Mouse (Mus musculus) limb, embryonic 13.5 days (tissue): ENCODE measurements at regions not wholly inside any gene's neighbourhood (a gene's known extent, or its start where the extent isn't known, plus 50 kb on each side); places are given as distances from the start of the nearest gene placed in this dataset.

Source experiments
- ATAC-seq: fragments of 200-750 bp; cut with Nextera tagmentation; 2 replicates; pipeline ENCODE4 v1.8.0; 2017; ENCODE audit warnings: low read depth, moderate number of reproducible peaks, moderate TSS enrichment; ENCODE audit not compliant: low FRiP score
- H3K27ac ChIP-seq: fragments of 300-500 bp; sonication (generic); 2 replicates; pipeline ENCODE4 v1.5.1; 2015; ENCODE audit warnings: inconsistent platforms, mild to moderate bottlenecking, moderate library complexity
- H3K27me3 ChIP-seq: fragments of 300-500 bp; sonication (generic); 2 replicates; pipeline ENCODE4 v1.6.1; 2015; ENCODE audit warnings: mild to moderate bottlenecking, inconsistent platforms
- H3K36me3 ChIP-seq: fragments of 300-500 bp; sonication (generic); 2 replicates; pipeline ENCODE4 v1.6.1; 2015; ENCODE audit warnings: inconsistent platforms, mild to moderate bottlenecking, moderate library complexity
- H3K4me1 ChIP-seq: fragments of 300-500 bp; sonication (generic); 2 replicates; pipeline ENCODE4 v1.6.1; 2015; ENCODE audit warnings: inconsistent platforms
- H3K4me2 ChIP-seq: fragments of 300-500 bp; sonication (generic); replicated peaks from 2 replicates; pipeline ENCODE4 v1.6.1; 2015; ENCODE audit warnings: inconsistent platforms, mild to moderate bottlenecking, moderate library complexity
- H3K4me3 ChIP-seq: fragments of 300-500 bp; sonication (generic); 2 replicates; pipeline ENCODE4 v1.5.1; 2015; ENCODE audit warnings: moderate library complexity, mild to moderate bottlenecking, inconsistent platforms
- H3K9ac ChIP-seq: fragments of 300-500 bp; sonication (generic); 2 replicates; pipeline ENCODE4 v1.6.1; 2015; ENCODE audit warnings: mild to moderate bottlenecking, inconsistent platforms
- H3K9me3 ChIP-seq: fragments of 300-500 bp; sonication (generic); 2 replicates; pipeline ENCODE4 v1.6.1; 2016; ENCODE audit warnings: inconsistent platforms
- WGBS: fragments of 180-500 bp; shearing (Covaris S2); methylation state at CpG from one replicate; pipeline ENCODE4 v1.1.7; 2015; 5-methylcytosine and 5-hydroxymethylcytosine counted together

DNA sequence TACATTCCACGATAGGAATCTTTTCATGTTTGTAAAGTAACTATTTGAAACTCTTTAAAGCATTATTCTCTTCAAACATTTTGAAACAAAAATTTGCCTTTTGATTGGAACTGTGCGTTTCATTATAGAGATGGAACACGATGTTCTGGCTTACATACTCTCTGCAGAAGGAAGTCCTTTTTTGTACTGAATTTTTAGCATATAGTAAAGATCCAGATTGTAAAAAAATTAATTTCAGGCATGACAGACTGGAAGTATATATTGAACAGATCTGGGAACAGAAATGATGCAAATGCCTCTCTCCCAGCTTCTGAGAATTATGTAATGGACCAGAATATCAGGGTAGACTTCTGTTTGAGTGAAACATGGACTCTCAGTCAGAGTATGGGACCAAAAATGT lies 566.0 kb upstream of the Mef2c start:
- H3K36me3 ChIP-seq = no peaks in the 10 kb centered on the region
- 87% methylated on average over 3 of the region's 3 CpGs for WGBS
- no peak for ATAC-seq
- H3K4me2 ChIP-seq = no peak overlapping the region
- no peak overlapping the region for H3K27ac ChIP-seq
- H3K4me1 ChIP-seq = no peaks in the 10 kb centered on the region
- no peak overlapping the region for H3K4me3 ChIP-seq
- no peaks in the 10 kb centered on the region for H3K9me3 ChIP-seq
- H3K9ac ChIP-seq = no peak overlapping the region
- no peaks in the 10 kb centered on the region for H3K27me3 ChIP-seq

DNA sequence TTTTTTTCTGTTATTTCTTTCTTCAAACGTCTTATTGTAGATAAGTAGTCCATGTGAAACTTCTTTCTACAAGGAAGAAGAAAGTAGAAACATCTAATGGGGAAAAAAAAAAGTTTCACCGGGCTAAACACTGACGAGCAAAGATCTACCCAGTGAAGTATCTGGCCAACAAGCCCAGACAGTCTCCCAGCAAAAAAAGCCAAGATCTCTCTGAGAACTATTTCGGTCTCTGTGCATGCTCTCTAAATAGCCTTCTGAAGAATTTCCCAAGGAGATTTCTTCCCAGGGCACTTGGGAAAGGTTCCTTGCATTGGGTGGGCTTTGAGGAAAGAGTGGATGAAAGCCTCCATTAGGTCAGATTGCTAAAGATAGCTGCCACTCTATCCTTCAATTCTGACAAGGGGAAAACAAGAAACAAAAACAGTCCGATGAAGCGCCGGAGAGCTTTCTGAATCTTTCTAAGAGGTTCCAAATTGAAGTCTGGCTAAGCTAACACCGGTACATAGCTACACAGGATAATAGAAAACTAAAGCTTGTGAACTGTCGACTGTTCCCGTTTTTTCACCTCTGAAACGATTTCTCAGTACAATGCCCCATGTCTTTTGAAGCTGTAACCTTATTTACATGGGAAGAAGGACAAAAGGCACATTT lies 561.0 kb upstream of the Mef2c start:
- no peak overlapping the region for H3K4me2 ChIP-seq
- no peak overlapping the region for H3K9ac ChIP-seq
- no peak overlapping the region for H3K27ac ChIP-seq
- H3K36me3 ChIP-seq = no peaks in the 10 kb centered on the region
- WGBS = 71% methylated on average over 11 of the region's 11 CpGs
- H3K9me3 ChIP-seq = no peaks in the 10 kb centered on the region
- no peaks in the 10 kb centered on the region for H3K4me1 ChIP-seq
- H3K4me3 ChIP-seq = no peak overlapping the region
- H3K27me3 ChIP-seq = no peaks in the 10 kb centered on the region
- no peak for ATAC-seq

DNA sequence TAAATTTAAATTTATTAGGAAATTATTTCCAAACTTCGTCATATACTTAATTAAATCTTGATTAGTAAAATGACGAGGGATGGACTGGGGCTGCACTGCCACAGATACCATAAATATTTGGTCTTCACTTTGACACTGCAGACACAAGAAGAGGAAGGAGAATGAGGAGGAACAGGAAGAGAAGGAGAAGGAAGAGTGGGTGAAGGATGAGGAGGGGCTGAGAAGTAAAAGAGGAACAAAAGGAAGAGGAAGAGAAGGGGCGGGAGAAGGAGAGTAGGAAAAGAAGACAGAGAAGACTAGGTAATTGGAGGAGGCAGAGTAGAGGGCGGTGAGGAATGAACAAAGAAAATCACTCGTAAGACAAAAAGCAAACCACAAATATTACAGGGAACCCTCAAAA lies 556.9 kb upstream of the Mef2c start:
- no peaks in the 10 kb centered on the region for H3K36me3 ChIP-seq
- H3K4me2 ChIP-seq = no peak overlapping the region
- no peak overlapping the region for H3K9ac ChIP-seq
- H3K4me3 ChIP-seq = no peak overlapping the region
- no peaks in the 10 kb centered on the region for H3K9me3 ChIP-seq
- ATAC-seq = no peak
- H3K27me3 ChIP-seq = no peaks in the 10 kb centered on the region
- H3K4me1 ChIP-seq = no peaks in the 10 kb centered on the region
- WGBS = 80% methylated on average over 5 of the region's 5 CpGs
- no peak overlapping the region for H3K27ac ChIP-seq

DNA sequence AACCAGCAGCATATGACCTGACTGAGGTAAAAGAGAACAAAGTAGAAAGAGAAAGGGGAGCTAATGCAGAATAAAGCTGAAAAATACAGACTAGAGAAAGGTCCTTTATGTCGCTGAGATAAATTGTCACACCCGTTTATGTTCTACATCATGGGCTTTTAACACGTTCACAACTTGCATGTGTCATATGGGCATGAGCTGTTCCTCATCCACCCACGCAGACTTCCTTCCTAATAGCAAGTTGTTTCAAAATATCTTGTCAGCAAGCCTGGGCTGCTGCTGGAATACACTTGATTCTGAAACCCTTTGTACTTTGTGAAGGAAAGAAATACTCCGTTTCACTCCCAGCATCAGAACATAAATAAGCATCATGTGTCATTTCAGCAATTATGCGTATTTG lies 554.3 kb upstream of the Mef2c start:
- WGBS = 79% methylated on average over 6 of the region's 6 CpGs
- ATAC-seq = no peak
- H3K9me3 ChIP-seq = no peaks in the 10 kb centered on the region
- H3K4me1 ChIP-seq = no peaks in the 10 kb centered on the region
- no peak overlapping the region for H3K4me3 ChIP-seq
- no peak overlapping the region for H3K4me2 ChIP-seq
- H3K27me3 ChIP-seq = no peaks in the 10 kb centered on the region
- no peak overlapping the region for H3K9ac ChIP-seq
- no peaks in the 10 kb centered on the region for H3K36me3 ChIP-seq
- no peak overlapping the region for H3K27ac ChIP-seq

DNA sequence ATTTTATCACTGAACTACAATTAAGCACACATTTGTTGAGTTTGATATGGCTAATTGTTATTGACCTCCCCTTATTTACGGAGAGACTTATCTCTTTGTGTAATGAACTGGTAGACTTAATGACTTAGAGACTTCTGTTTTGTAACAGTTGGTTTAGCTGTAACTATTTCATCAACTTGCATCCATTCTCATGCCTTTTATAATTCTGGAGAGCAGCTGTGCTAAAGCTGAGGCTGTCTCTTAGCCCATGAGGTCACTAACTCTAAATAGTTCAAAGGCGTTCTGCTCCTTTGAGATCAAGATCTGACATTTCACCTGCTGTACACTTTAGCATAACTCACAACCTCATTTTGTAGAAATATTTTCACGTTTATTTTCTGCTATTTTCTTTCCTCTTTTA lies 541.5 kb upstream of the Mef2c start:
- Histone ChIP-seq H3K4me3 (no peak overlapping the region), H3K27me3 (no peaks in the 10 kb centered on the region), H3K4me2 (no peak overlapping the region), H3K27ac (no peak overlapping the region), H3K4me1 (no peaks in the 10 kb centered on the region), H3K36me3 (no peaks in the 10 kb centered on the region), H3K9me3 (no peaks in the 10 kb centered on the region), H3K9ac (no peak overlapping the region)
- no peak for ATAC-seq
- WGBS = 71% methylated on average over 3 of the region's 3 CpGs

DNA sequence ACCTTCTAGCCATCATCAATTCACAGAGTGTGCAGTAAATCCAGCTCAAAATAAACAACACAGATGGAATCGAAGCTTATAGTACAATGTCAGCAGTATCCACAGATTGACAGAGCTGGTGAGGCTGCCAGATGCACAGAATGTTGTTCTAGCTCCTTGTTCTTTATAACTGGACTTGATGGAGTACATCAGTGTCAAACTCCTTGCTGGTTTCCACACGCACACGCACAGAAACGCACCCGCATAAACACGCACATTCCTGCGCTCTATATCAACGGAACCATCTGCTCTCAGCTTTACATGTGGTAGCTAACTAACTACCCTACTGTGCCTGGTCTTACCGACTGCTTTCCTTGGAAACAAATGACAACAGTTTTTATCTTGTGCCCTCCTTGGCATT lies 532.1 kb upstream of the Mef2c start:
- no peaks in the 10 kb centered on the region for H3K27me3 ChIP-seq
- H3K9ac ChIP-seq = no peak overlapping the region
- H3K4me1 ChIP-seq = no peaks in the 10 kb centered on the region
- WGBS = 89% methylated on average over 9 of the region's 9 CpGs
- no peaks in the 10 kb centered on the region for H3K9me3 ChIP-seq
- H3K4me3 ChIP-seq = no peak overlapping the region
- H3K36me3 ChIP-seq = no peaks in the 10 kb centered on the region
- no peak for ATAC-seq
- no peak overlapping the region for H3K27ac ChIP-seq
- H3K4me2 ChIP-seq = no peak overlapping the region

DNA sequence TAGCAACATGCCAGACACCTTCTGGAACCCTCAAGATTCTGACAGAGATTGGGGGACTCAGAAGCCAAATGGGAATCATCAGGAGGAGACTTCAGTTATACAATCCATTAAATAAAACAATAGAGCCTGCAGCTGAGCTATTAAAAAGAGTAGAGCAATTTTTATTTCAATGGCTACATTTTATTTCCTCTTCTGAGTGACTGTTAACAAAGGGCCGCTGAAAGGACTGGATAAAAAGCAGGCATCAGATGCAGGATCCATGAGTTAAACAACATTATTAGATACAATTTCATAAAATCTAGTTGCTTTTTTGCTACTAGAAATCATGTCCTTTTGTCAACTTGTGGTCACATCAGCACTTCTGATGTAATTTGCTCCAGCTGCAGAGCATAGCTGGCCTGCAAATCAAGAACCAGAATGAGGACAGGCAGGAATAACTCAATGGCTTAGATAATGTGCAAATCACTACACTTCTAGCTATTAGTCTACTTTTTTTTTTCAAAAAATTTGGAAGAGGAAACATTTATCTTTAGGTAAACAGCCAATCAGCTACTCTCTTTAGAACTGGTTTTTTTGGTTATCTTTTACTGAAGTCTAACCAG lies 529.5 kb upstream of the Mef2c start:
- H3K9me3 ChIP-seq = no peaks in the 10 kb centered on the region
- no peaks in the 10 kb centered on the region for H3K36me3 ChIP-seq
- no peak for ATAC-seq
- H3K4me2 ChIP-seq = no peak overlapping the region
- no peaks in the 10 kb centered on the region for H3K27me3 ChIP-seq
- H3K4me3 ChIP-seq = no peak overlapping the region
- H3K4me1 ChIP-seq = no peaks in the 10 kb centered on the region
- H3K27ac ChIP-seq = no peak overlapping the region
- H3K9ac ChIP-seq = no peak overlapping the region
- 60% methylated on average over 1 of the region's 1 CpGs for WGBS

DNA sequence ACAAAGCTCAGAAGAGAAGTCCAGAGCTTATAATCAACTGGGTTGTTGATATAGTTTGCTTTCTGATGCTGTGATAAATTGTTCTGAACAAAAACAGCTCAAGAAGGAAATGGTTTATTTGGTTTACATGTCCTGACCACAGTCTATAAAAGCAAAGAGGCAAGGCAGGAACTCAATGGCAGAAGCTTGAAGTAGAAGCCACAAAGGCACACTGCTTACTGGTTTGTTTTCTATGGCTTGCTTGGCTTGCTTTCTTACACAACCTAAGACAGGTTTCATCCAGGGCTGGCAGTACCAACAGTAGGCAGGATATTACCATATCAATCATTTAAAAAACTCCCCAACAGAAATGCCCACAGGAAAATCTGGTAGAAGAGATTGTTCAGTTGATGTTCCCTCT lies 502.7 kb upstream of the Mef2c start:
- no peak overlapping the region for H3K4me3 ChIP-seq
- no peak overlapping the region for H3K9ac ChIP-seq
- ATAC-seq = no peak
- no peaks in the 10 kb centered on the region for H3K27me3 ChIP-seq
- no peaks in the 10 kb centered on the region for H3K4me1 ChIP-seq
- H3K36me3 ChIP-seq = no peaks in the 10 kb centered on the region
- H3K9me3 ChIP-seq = no peaks in the 10 kb centered on the region
- no peak overlapping the region for H3K4me2 ChIP-seq
- no peak overlapping the region for H3K27ac ChIP-seq

DNA sequence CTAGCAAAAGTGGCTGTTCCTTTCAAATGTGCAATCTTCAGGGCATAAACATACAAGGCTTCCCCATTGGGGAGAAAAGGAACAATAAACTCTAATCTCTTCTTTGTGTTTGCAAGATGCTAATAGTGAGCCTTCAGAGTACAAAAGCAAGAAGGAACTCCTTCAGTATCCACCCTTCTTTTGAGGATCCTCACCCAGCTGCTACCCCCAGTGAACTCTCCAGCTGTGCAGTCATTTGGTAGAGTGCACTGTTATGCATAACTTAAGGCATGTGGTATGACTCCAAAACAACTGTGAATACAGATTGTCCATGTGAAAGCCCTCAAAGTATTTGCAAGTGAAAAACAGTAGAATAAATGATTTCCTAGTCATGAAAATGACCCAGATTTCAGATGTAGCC lies 487.1 kb upstream of the Mef2c start:
- H3K9ac ChIP-seq = no peak overlapping the region
- no peak overlapping the region for H3K4me2 ChIP-seq
- no peak overlapping the region for H3K27ac ChIP-seq
- no peak overlapping the region for H3K4me3 ChIP-seq
- no peaks in the 10 kb centered on the region for H3K27me3 ChIP-seq
- no peaks in the 10 kb centered on the region for H3K36me3 ChIP-seq
- H3K4me1 ChIP-seq = no peaks in the 10 kb centered on the region; the same call in 1 of the 2 replicates
- no peak for ATAC-seq
- H3K9me3 ChIP-seq = peaks cover 3% of the 10 kb centered on the region; the same call in 1 of the 2 replicates

DNA sequence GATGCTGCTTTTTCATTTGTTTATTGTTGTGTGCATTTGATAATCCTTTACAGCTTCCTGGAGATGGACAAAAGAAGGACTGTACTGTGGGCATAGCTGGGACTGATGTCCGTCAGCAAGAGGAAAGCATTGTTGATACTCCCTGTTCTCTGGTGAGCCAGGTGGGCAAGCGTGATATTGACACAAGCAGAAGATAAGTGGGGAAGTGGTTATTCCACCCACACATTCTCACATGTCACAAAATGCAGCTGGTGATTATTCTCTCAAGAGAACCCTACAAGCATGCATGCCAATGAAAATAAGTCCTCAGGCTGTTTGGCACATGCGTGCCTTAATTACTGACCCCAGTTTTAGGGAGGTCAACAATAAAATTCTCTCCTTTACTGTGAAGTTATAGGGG lies 483.0 kb upstream of the Mef2c start:
- no peak overlapping the region for H3K27ac ChIP-seq
- ATAC-seq = no peak
- 27% methylated on average over 3 of the region's 3 CpGs for WGBS
- H3K27me3 ChIP-seq = no peaks in the 10 kb centered on the region
- H3K4me3 ChIP-seq = no peak overlapping the region
- no peak overlapping the region for H3K9ac ChIP-seq
- no peak overlapping the region for H3K4me2 ChIP-seq
- no peaks in the 10 kb centered on the region; the same call in 1 of the 2 replicates for H3K4me1 ChIP-seq
- H3K9me3 ChIP-seq = no peaks in the 10 kb centered on the region
- H3K36me3 ChIP-seq = no peaks in the 10 kb centered on the region

DNA sequence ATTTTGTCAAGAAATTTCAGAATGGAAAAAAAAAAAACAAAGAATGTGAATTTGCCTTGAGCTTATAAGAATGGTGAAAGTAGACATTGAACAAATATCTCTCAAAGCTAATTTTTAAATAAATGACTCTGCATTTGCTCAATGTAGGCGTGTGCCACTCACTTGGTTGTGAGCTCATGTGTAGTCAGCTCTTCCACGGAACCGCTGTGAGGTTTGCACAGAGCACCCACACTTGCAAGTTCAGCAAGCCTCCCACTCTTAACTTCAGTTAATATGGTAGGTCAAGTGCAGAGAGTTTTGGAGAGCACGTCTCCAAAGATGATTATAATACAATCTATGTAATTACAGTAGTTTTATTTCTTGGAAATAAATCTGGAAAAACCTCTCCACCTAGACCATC lies 479.9 kb upstream of the Mef2c start:
- no peaks in the 10 kb centered on the region for H3K36me3 ChIP-seq
- no peaks in the 10 kb centered on the region; the same call in 1 of the 2 replicates for H3K4me1 ChIP-seq
- WGBS = 90% methylated on average over 4 of the region's 4 CpGs
- no peak overlapping the region for H3K4me2 ChIP-seq
- H3K9ac ChIP-seq = no peak overlapping the region
- H3K4me3 ChIP-seq = no peak overlapping the region
- H3K27me3 ChIP-seq = no peaks in the 10 kb centered on the region
- no peaks in the 10 kb centered on the region for H3K9me3 ChIP-seq
- ATAC-seq = no peak
- H3K27ac ChIP-seq = no peak overlapping the region

DNA sequence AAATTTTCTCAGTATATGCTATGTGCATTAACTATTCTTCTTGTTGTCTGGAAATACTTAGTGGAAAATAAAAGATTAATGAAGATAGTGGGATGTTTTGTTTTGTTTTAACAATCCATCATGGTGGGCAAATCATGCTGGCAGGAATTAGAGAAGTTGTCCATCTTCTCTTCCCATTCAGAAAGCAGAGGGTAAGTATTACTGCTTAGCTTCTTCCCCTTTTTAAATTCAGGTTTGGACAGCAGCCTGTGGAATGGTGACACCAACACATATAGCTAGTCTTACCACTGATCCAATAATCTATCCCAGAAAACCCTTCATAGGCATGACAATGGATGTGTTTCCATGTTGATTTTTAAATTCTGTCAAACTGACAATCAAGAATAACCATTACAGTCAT lies 467.9 kb upstream of the Mef2c start:
- Histone ChIP-seq H3K9ac (no peak overlapping the region), H3K27me3 (no peaks in the 10 kb centered on the region), H3K4me2 (no peak overlapping the region), H3K4me1 (0 out of 2 replicates have a peak, but pooled peaks cover 4% of the 10 kb centered on the region), H3K36me3 (no peaks in the 10 kb centered on the region), H3K9me3 (no peaks in the 10 kb centered on the region), H3K4me3 (no peak overlapping the region), H3K27ac (no peak overlapping the region)
- no peak for ATAC-seq

DNA sequence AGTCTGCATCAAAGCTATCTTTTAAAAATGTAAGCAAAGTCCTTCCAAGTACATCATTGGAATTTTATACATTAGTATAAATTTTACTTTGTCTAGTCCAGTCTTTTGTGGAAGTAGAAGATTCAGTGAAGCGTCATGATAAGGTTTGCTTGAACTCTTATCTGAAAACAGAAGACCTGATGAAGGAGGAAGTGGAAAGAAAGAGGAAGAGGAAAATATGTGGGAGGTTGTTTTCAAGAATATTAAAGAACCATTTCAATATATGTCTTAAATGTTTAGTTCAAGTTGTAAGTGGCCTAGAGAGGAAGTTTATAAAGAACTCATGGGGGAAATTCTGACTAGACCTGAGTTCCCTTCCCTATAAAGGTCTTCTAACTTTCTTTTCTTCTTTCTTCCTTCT lies 462.3 kb upstream of the Mef2c start:
- Histone ChIP-seq H3K9ac (no peak overlapping the region), H3K9me3 (no peaks in the 10 kb centered on the region), H3K27ac (no peak overlapping the region), H3K36me3 (no peaks in the 10 kb centered on the region), H3K4me2 (no peak overlapping the region), H3K4me1 (peaks cover 5% of the 10 kb centered on the region), H3K4me3 (no peak overlapping the region), H3K27me3 (no peaks in the 10 kb centered on the region)
- WGBS = 91% methylated on average over 1 of the region's 1 CpGs
- no peak for ATAC-seq
